Mouse (Mus musculus) cerebellum, adult 2 months (tissue): ENCODE measurements around the gene Tex11. TPM values are rescaled to one million over a fixed set of nuclear protein-coding genes. Genes with fewer than 3 reads are reported as not detected.
"Not testable (repeated sequence)": the region's sequence is repeated elsewhere in the genome, so short reads cannot be mapped to it uniquely, and the experiment has no call there.

Source experiments
- DNase-seq, 2 experiments: peaks; one replicate each; pipeline ENCODE4 v3.0.0; 2021
- H3K27ac ChIP-seq: fragments of 200-500 bp; 2 replicates; pipeline ENCODE4 v1.5.1; 2012; ENCODE audit warnings: low read length, control low read depth, inconsistent platforms; ENCODE audit not compliant: insufficient read depth
- H3K27me3 ChIP-seq: fragments of 200-500 bp; 2 replicates; pipeline ENCODE4 v1.6.1; 2012; ENCODE audit warnings: inconsistent platforms, mild to moderate bottlenecking, low read length, moderate library complexity; ENCODE audit not compliant: control insufficient read depth, insufficient read depth
- H3K4me1 ChIP-seq: fragments of 200-500 bp; 2 replicates; pipeline ENCODE4 v1.6.1; 2011; ENCODE audit warnings: low read length; ENCODE audit not compliant: control insufficient read depth, insufficient read depth
- H3K4me3 ChIP-seq: fragments of 200-500 bp; replicated peaks from 2 replicates; pipeline ENCODE3; 2011; ENCODE audit warnings: mild to moderate bottlenecking, low read depth, low read length, control low read depth; ENCODE audit not compliant: insufficient read depth
- CTCF ChIP-seq: fragments of 200-500 bp; IDR thresholded peaks from 2 replicates; pipeline ENCODE4 v1.5.1; 2011; ENCODE audit warnings: low read depth, mild to moderate bottlenecking, control low read depth, low read length, moderate library complexity, borderline replicate concordance; ENCODE audit not compliant: insufficient read depth
- POLR2A ChIP-seq: fragments of 200-500 bp; IDR thresholded peaks from 2 replicates; pipeline ENCODE4 v1.6.1; 2011; ENCODE audit warnings: low read length, control low read depth, borderline replicate concordance; ENCODE audit not compliant: insufficient read depth
- WGBS: fragments of 180-500 bp; shearing (Covaris S2); methylation state at CpG from one replicate; pipeline ENCODE4 v1.1.7; 2018; 5-methylcytosine and 5-hydroxymethylcytosine counted together
- polyA plus RNA-seq: library from polyadenylated mRNA; depleted of rRNA; stranded (reverse); fragments of >200 nt; gene quantifications from 2 replicates; pipeline ENCODE4 v1.2.3, GENCODE M21; 2012; rRNA removed

The Tex11 gene
- 0.11 TPM in 2 replicates for polyA plus RNA-seq

DNA sequence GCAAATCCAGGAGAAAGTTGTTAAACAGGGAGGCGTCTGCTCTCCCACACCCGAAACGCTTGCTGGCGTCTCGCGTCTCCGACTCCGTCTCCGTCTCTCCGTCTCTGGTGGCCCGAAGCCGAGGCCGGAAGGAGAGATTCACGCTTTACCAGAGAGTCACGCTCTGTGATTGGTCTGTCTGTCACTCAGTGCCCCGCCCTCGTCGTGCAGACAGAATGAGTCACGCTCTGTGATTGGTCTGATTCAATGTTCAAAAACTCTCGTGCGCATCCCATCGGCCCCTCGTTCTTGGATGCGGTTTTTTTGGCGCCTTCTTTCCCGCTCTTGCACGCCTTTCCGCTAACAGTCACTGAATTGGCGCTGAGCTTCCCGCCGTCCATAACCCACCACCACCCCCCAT lies at the start of gene Tex11:
Tex11 (minus strand) TSS at position 127 of the 400 bp plus-strand sequence.
- 91% methylated on average over 31 of the region's 31 CpGs for WGBS
- DNase-seq, result no peak
- H3K27me3 ChIP-seq, result no peaks in the 10 kb centered on the region
- H3K4me3 ChIP-seq, result no peak within 1 kb of the TSS
- H3K27ac ChIP-seq, result no peak within 1 kb of the TSS
- TF ChIP-seq CTCF (no peak), POLR2A (no peak)
- no peaks in the 10 kb centered on the region for H3K4me1 ChIP-seq

DNA sequence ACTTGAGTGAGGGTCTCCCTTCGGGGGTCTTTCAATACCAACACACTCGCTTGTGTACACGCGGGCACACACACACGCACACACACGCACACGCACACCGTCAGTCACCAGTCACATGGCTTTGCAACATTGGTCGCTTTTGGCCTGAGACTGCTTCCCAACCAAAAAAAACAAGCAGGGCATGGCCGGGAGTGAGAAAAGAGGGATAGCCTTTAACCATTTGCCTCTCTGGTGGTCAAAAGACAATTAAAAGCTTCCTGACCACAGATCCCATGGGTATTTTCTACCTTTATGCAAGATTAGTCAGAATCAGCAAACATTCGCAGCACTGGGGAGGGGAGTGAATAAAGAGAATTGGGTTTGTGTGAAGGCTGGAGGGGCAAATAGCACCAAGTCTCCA lies 26.5 kb upstream of the Tex11 start, which contains the start of gene Slc7a3:
Slc7a3 (minus strand) TSS at position 101 of the 400 bp plus-strand sequence.
- H3K4me1 ChIP-seq, result no peaks in the 10 kb centered on the region
- no peak for TF ChIP-seq POLR2A
- TF ChIP-seq CTCF, result no peak
- 33% methylated on average over 11 of the region's 11 CpGs for WGBS
- peak within 1 kb of the TSS; percentile 42 for H3K4me3 ChIP-seq
- no peak for DNase-seq
- H3K27me3 ChIP-seq, result no peaks in the 10 kb centered on the region
- H3K27ac ChIP-seq, result no peak within 1 kb of the TSS

DNA sequence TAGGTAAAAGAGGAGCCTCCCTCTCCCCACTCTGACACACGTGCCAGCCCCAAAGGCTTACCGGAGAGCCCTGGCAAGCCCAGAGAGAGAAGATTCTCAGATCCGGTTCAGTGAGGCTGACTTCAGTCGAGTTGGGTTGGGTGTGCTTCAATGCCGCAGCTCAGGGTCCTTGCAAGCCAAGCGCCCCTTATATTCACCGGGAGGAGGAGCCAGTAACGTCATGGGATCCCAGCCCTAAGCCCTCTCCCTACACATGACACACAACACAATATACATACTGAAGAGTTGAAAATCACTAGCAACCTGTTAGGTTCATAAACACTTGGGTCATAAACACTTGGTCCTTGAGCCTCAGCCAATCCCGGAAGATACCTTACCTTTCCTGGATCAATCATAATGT lies 25.7 kb upstream of the Tex11 start:
- H3K4me1 ChIP-seq, H3K27ac ChIP-seq, H3K27me3 ChIP-seq, DNase-seq: not testable (repeated sequence)
- WGBS, result 13% methylated on average over 9 of the region's 9 CpGs
- peak overlapping the region; percentile 42 for H3K4me3 ChIP-seq

DNA sequence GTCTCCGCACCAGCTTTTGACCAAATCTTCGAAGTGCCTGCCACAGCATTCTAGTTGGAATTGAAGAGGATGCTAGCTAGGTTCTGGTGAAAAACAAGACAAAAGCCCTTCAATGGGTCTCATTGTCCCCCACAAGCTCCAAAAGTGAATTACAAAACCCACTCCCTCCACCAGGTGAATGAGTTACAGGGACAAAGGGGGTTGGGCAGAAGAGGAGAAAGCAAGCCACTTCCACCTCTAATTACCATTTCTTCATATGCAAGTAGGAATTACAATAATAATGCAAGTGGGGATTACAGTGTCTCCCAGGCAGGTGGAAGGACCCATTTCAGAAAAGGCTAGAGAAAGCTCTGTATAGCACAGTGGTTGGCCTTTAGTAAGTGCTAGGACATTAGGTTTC lies 24.7 kb upstream of the Tex11 start:
- WGBS, result 64% methylated on average over 2 of the region's 2 CpGs
- Histone ChIP-seq H3K27me3 (no peaks in the 10 kb centered on the region), H3K27ac (no peak overlapping the region), H3K4me3 (no peak overlapping the region), H3K4me1 (no peaks in the 10 kb centered on the region)
- TF ChIP-seq CTCF (no peak), POLR2A (no peak)
- no peak for DNase-seq

DNA sequence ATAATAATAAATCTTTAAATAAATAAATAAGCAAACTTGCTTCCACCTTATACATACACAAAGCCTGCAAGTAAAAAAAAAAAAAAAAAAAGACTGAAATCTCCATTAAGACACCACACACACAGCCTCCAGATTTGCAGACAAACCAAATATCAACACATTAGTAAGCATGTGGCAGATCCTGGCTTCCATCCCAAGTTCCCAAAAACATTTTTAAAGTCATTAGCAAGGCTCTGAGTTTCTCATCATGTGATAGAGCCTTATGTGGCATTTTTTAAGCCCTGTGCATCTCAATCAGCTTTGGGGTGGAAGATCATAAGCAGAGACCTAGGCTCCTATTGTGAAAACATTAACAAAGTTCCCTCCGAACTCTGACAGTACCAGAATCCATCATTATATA lies 5.8 kb upstream of the Tex11 start:
- 67% methylated on average over 1 of the region's 1 CpGs for WGBS
- Histone ChIP-seq H3K4me3 (no peak overlapping the region), H3K27me3 (no peaks in the 10 kb centered on the region)

DNA sequence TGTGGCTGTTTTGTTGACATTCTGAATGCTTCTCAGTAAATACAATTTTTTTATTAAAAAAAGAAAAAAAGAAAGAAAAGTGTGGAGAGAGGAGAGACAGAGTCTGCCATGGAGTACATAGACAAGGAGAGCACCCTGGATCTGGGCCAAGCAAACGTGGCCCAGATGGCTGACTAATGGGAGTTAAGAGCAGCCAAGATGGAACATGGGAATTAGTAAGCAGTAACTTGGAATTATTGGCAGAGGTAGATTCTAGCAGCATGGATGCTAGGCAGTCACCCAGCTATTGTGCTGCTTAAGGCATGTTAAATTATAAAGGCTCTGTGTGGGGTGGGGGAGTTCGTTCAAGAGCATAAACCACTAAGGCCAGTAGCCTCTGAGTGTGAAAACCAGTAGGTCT lies 4.0 kb upstream of the Tex11 start:
- H3K4me1 ChIP-seq, result no peaks in the 10 kb centered on the region
- DNase-seq, result peak in 1 of 2 experiments; percentile 19
- WGBS, result 8% methylated on average over 2 of the region's 2 CpGs

More for the DNA sequence above, 5.8 kb upstream of the Tex11 start:
- no peak overlapping the region for H3K27ac ChIP-seq
- TF ChIP-seq POLR2A (no peak), CTCF (no peak)
- H3K4me1 ChIP-seq, result no peaks in the 10 kb centered on the region
- no peak for DNase-seq

DNA sequence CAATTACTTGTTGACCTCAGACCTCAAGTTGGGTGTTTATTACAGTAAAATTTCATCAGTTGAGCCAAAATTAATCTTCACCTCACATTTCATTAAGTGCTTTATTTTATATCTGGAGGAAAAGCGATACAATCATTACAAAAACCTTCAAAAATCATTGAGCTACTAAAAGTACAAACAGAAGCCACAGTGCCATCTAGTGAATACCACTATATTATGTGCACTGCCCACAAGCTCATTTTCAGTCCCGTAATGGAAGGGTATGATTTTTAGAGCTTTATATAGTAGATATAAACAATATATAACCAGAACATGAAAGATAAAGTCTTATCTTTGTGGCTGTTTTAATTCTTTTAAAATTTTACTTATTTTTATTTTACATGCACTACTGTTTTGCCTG lies 115.8 kb downstream of the Tex11 start:
- H3K27me3 ChIP-seq, result no peaks in the 10 kb centered on the region
- no peak overlapping the region for H3K27ac ChIP-seq
- 20% methylated on average over 2 of the region's 2 CpGs for WGBS
- DNase-seq, result peak in 1 of 2 experiments; percentile 11
- no peaks in the 10 kb centered on the region for H3K4me1 ChIP-seq
- H3K4me3 ChIP-seq, result no peak overlapping the region
- TF ChIP-seq POLR2A, result no peak
- no peak; the same call in 1 of the 2 replicates for TF ChIP-seq CTCF

More for the DNA sequence above, 4.0 kb upstream of the Tex11 start:
- no peak overlapping the region for H3K27ac ChIP-seq
- no peak overlapping the region for H3K4me3 ChIP-seq
- TF ChIP-seq POLR2A, result no peak
- TF ChIP-seq CTCF, result no peak
- H3K27me3 ChIP-seq, result no peaks in the 10 kb centered on the region

DNA sequence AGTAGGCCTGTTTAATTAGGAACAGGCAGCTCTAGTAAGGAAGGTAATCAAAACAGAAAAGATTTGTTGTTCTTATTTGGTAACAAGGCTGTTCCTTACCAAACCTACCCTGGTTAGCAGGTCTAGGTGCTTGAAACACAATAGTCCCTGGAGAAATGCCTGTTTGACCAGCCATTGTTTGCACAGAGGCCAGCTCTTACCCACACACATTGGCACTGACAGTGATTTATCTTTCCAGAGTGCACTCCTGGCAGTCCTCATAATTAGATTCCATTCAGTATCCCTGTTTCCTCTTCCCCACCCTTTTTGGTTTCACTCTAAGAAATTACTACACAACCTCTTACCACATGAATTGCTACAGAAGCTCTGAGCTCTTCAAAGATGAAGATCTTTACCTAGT lies 220.3 kb downstream of the Tex11 start:
- H3K27me3 ChIP-seq, result no peaks in the 10 kb centered on the region
- no peak for DNase-seq
- H3K4me3 ChIP-seq, result no peak overlapping the region
- H3K27ac ChIP-seq, result no peak overlapping the region
- TF ChIP-seq POLR2A, result no peak
- no peaks in the 10 kb centered on the region for H3K4me1 ChIP-seq
